Mouse (Mus musculus) spleen, adult 2 months (tissue): ENCODE results near the gene Art4.

ENCODE experiments used
- CTCF ChIP-seq: fragments of 200-500 bp; IDR thresholded peaks from 2 replicates; pipeline ENCODE4 v1.5.1; 2011; ENCODE audit warnings: mild to moderate bottlenecking, inconsistent platforms; ENCODE audit not compliant: insufficient read depth, insufficient read length, insufficient replicate concordance; ENCODE audit errors: extremely low read depth
- POLR2A ChIP-seq: fragments of 200-500 bp; IDR thresholded peaks from 2 replicates; pipeline ENCODE4 v1.6.1; 2011; ENCODE audit warnings: low read depth, low read length, inconsistent platforms

- TF ChIP-seq POLR2A (no peak), CTCF (no peak)
These were observed 30.0 kb downstream of the Art4 start, which contains the start of gene BC049715 for GRCm38 (mm10) chr6:136827516-136827880.
